Comparison of ENCODE assay signal across 15 mouse cellular contexts in genomic region chr14:41160743-41161142, GRCm38 (mm10). TPM values are rescaled to one million over a fixed set of nuclear protein-coding genes. Genes with fewer than 3 reads are reported as not detected.
DNase-seq lines count a peak whose midpoint lies in the region; ATAC-seq lines count a peak whose summit lies in the region.
"Had no signal": no experiment of that assay in that cellular context is flagged by ENCODE, and none has a peak within 500 bp of the region (broad histone marks: within the 10 kb centered on the region; RNA-seq: fewer than 3 reads in every experiment).

No protein-coding gene starts in this region.

- peak; percentile 80 for ATAC-seq in liver, embryonic 13.5 days (ENCODE audit: low read depth)
- no peak for ATAC-seq in hindbrain, embryonic 14.5 days (ENCODE audit: low FRiP score)
- ATAC-seq: forebrain, embryonic 16.5 days had no signal

- 9% methylated on average over 1 of the region's 1 CpGs for WGBS in liver, embryonic 13.5 days (ENCODE audit: insufficient replicate concordance)
- WGBS in hindbrain, embryonic 14.5 days = 55% methylated on average over 1 of the region's 1 CpGs

- DNase-seq in kidney, adult 11 months = peak; percentile 79
- no peak for DNase-seq in kidney, postnatal 4 days
- DNase-seq in Muller cell, postnatal 12 days (ENCODE audit: inconsistent ontology term) = peak; percentile 18
- DNase-seq in embryo, embryonic 11 days = peak; percentile 4
- DNase-seq in liver, embryonic 13.5 days = no peak
- DNase-seq in urinary bladder, adult 2 months (ENCODE audit: low spot score) = no peak
- no peak for DNase-seq in hindbrain, embryonic 14.5 days (ENCODE audit: low spot score)
- DNase-seq: cerebellum, adult 11-12 months; gastrocnemius, postnatal 25 days had no signal

- no peak overlapping the region for H3K4me3 ChIP-seq in liver, embryonic 13.5 days (replicated peaks)
- no peak overlapping the region for H3K4me3 ChIP-seq in hindbrain, embryonic 14.5 days (replicated peaks; ENCODE audit: low read length)
- H3K4me3 ChIP-seq: embryonic facial prominence, embryonic 12.5 days had no signal

- H3K9ac ChIP-seq in liver, embryonic 13.5 days = no peak overlapping the region
- H3K9ac ChIP-seq in hindbrain, embryonic 14.5 days = no peak overlapping the region
- H3K9ac ChIP-seq: embryonic facial prominence, embryonic 12.5 days had no signal

- no peaks in the 10 kb centered on the region for H3K27me3 ChIP-seq in liver, embryonic 13.5 days
- H3K27me3 ChIP-seq in hindbrain, embryonic 14.5 days (ENCODE audit: control insufficient read depth, insufficient read depth, low read length) = no peaks in the 10 kb centered on the region
- H3K27me3 ChIP-seq: embryonic facial prominence, embryonic 12.5 days had no signal

- no peaks in the 10 kb centered on the region for H3K4me1 ChIP-seq in liver, embryonic 13.5 days (replicated peaks)
- no peaks in the 10 kb centered on the region for H3K4me1 ChIP-seq in hindbrain, embryonic 14.5 days (replicated peaks; ENCODE audit: control insufficient read depth, insufficient read depth, low read length)
- H3K4me1 ChIP-seq: embryonic facial prominence, embryonic 12.5 days had no signal

- H3K36me3 ChIP-seq in liver, embryonic 13.5 days = no peaks in the 10 kb centered on the region
- no peaks in the 10 kb centered on the region for H3K36me3 ChIP-seq in hindbrain, embryonic 14.5 days (replicated peaks; ENCODE audit: control insufficient read depth, insufficient read depth)
- H3K36me3 ChIP-seq: embryonic facial prominence, embryonic 12.5 days had no signal

- H3K9me3 ChIP-seq in liver, embryonic 13.5 days (replicated peaks) = no peaks in the 10 kb centered on the region
- no peaks in the 10 kb centered on the region for H3K9me3 ChIP-seq in hindbrain, embryonic 14.5 days (ENCODE audit: control insufficient read depth, low read length)
- H3K9me3 ChIP-seq: embryonic facial prominence, embryonic 12.5 days had no signal

- H3K4me2 ChIP-seq in liver, embryonic 13.5 days = no peak overlapping the region
- H3K4me2 ChIP-seq in hindbrain, embryonic 14.5 days (replicated peaks) = no peak overlapping the region
- H3K4me2 ChIP-seq: embryonic facial prominence, embryonic 12.5 days; midbrain, embryonic 11.5 days had no signal

- peak overlapping the region; percentile 22; the same call in 1 of the 2 replicates for H3K27ac ChIP-seq in liver, embryonic 13.5 days
- no peak overlapping the region for H3K27ac ChIP-seq in hindbrain, embryonic 14.5 days
- H3K27ac ChIP-seq: embryonic facial prominence, embryonic 12.5 days had no signal

RNA-seq across cellular contexts. Expression of gene Mbl1, which starts 9.5 kb away (rescaled TPM):
- 16.2 and 19.6 TPM in 2 replicates for polyA plus RNA-seq in liver, embryonic 13.5 days (2015; fragmentation: Nextera tagmentation; extraction: Ambion mirVana)
- polyA plus RNA-seq in urinary bladder, adult 2 months (2012; rRNA removed) = not detected in 2 replicates
- not detected in 2 replicates for polyA plus RNA-seq in hindbrain, embryonic 14.5 days (2014; fragmentation: Nextera tagmentation; extraction: Ambion mirVana)
- polyA plus RNA-seq: embryonic facial prominence, embryonic 12.5 days; forebrain, embryonic 16.5 days; heart, embryonic 14.5 days; intestine, embryonic 14.5 days; limb, embryonic 11.5 days; midbrain, embryonic 11.5 days had no signal

RNA-seq across cellular contexts. Expression of gene Sftpd, which starts 24.2 kb away (rescaled TPM):
- polyA plus RNA-seq in liver, embryonic 13.5 days (2015; fragmentation: Nextera tagmentation; extraction: Ambion mirVana) = 0.12 and 0.16 TPM in 2 replicates
- not detected in 2 replicates for polyA plus RNA-seq in urinary bladder, adult 2 months (2012; rRNA removed)
- polyA plus RNA-seq in hindbrain, embryonic 14.5 days (2014; fragmentation: Nextera tagmentation; extraction: Ambion mirVana) = not detected in 2 replicates
- polyA plus RNA-seq: embryonic facial prominence, embryonic 12.5 days; forebrain, embryonic 16.5 days; heart, embryonic 14.5 days; intestine, embryonic 14.5 days; limb, embryonic 11.5 days; midbrain, embryonic 11.5 days had no signal

RNA-seq across cellular contexts. Expression of gene Sftpa1, which starts 29.2 kb away (rescaled TPM):
- polyA plus RNA-seq in liver, embryonic 13.5 days (2015; fragmentation: Nextera tagmentation; extraction: Ambion mirVana) = 0.08 and 0.12 TPM in 2 replicates
- not detected in 2 replicates for polyA plus RNA-seq in urinary bladder, adult 2 months (2012; rRNA removed)
- not detected in 2 replicates for polyA plus RNA-seq in hindbrain, embryonic 14.5 days (2014; fragmentation: Nextera tagmentation; extraction: Ambion mirVana)
- polyA plus RNA-seq: embryonic facial prominence, embryonic 12.5 days; forebrain, embryonic 16.5 days; intestine, embryonic 14.5 days; limb, embryonic 11.5 days; midbrain, embryonic 11.5 days had no signal

RNA-seq across cellular contexts. Expression of gene Mat1a, which starts 55.9 kb away (rescaled TPM):
- polyA plus RNA-seq in liver, embryonic 13.5 days (2015; fragmentation: Nextera tagmentation; extraction: Ambion mirVana) = 4.5 and 4.9 TPM in 2 replicates
- not detected in 2 replicates for polyA plus RNA-seq in urinary bladder, adult 2 months (2012; rRNA removed)
- not detected in 2 replicates for polyA plus RNA-seq in hindbrain, embryonic 14.5 days (2014; fragmentation: Nextera tagmentation; extraction: Ambion mirVana)
- polyA plus RNA-seq: embryonic facial prominence, embryonic 12.5 days; forebrain, embryonic 16.5 days; limb, embryonic 11.5 days; midbrain, embryonic 11.5 days had no signal

Comparison
In these comparisons a context has a peak if more than half of its experiments do, and no peak if none do; other contexts are left out.
1. DNase-seq: peak in kidney, adult 11 months (single experiment), Muller cell, postnatal 12 days (single experiment) and embryo, embryonic 11 days (single experiment); none in kidney, postnatal 4 days (0 of 2), liver, embryonic 13.5 days (single experiment), urinary bladder, adult 2 months (single experiment) and hindbrain, embryonic 14.5 days (single experiment).
2. RNA of gene Mbl1, which starts 9.5 kb away (polyA plus RNA-seq): 16.2 to 19.6 TPM in liver, embryonic 13.5 days; not detected in urinary bladder, adult 2 months and not detected in hindbrain, embryonic 14.5 days; every median in the first group is over 10 times any median in the second.